Mouse (Mus musculus) kidney, embryonic 14.5 days (tissue): ENCODE data around the gene Vmn1r149. TPM values are rescaled to one million over a fixed set of nuclear protein-coding genes. Genes with fewer than 3 reads are reported as not detected.
"Not testable (repeated sequence)": the region's sequence is repeated elsewhere in the genome, so short reads cannot be mapped to it uniquely, and the experiment has no call there.

Source experiments
- ATAC-seq: fragments of 200-750 bp; cut with Nextera tagmentation; 2 replicates; pipeline ENCODE4 v1.8.0; 2017; ENCODE audit warnings: moderate number of reproducible peaks, mild to moderate bottlenecking, moderate TSS enrichment, moderate library complexity; ENCODE audit not compliant: low FRiP score, low TSS enrichment
- H3K27ac ChIP-seq: fragments of 300-500 bp; sonication (generic); 2 replicates; pipeline ENCODE4 v1.5.1; 2014; ENCODE audit warnings: low read depth, mild to moderate bottlenecking, low read length, moderate library complexity, mixed read lengths
- H3K27me3 ChIP-seq: fragments of 300-500 bp; sonication (generic); 2 replicates; pipeline ENCODE4 v1.6.1; 2014; ENCODE audit warnings: mild to moderate bottlenecking, low read length; ENCODE audit not compliant: control insufficient read depth, insufficient read depth
- H3K36me3 ChIP-seq: fragments of 300-500 bp; sonication (generic); 2 replicates; pipeline ENCODE4 v1.6.1; 2014; ENCODE audit warnings: low read length, mixed read lengths; ENCODE audit not compliant: control insufficient read depth, insufficient read depth
- H3K4me1 ChIP-seq: fragments of 300-500 bp; sonication (generic); 2 replicates; pipeline ENCODE4 v1.6.1; 2014; ENCODE audit warnings: low read length, mixed read lengths; ENCODE audit not compliant: control insufficient read depth, insufficient read depth
- H3K4me2 ChIP-seq: fragments of 300-500 bp; sonication (generic); replicated peaks from 2 replicates; pipeline ENCODE4 v1.6.1; 2014; ENCODE audit warnings: low read depth, mild to moderate bottlenecking, low read length
- H3K4me3 ChIP-seq: fragments of 300-500 bp; sonication (generic); 2 replicates; pipeline ENCODE4 v1.5.1; 2014; ENCODE audit warnings: mild to moderate bottlenecking, low read length
- H3K9ac ChIP-seq: fragments of 300-500 bp; sonication (generic); 2 replicates; pipeline ENCODE4 v1.6.1; 2014; ENCODE audit warnings: low read depth, mild to moderate bottlenecking, low read length, moderate library complexity
- H3K9me3 ChIP-seq: fragments of 300-500 bp; sonication (generic); 2 replicates; pipeline ENCODE4 v1.6.1; 2016; ENCODE audit warnings: low read length; ENCODE audit not compliant: control insufficient read depth
- WGBS: fragments of 180-500 bp; shearing (Covaris S2); extraction: QIAGEN DNeasy Blood & Tissue Kit; methylation state at CpG from one replicate; pipeline ENCODE4 v1.1.7; 2014; 5-methylcytosine and 5-hydroxymethylcytosine counted together
- polyA plus RNA-seq: library from polyadenylated mRNA; unstranded; fragments of >200 nt; fragmentation: Nextera tagmentation; extraction: Ambion mirVana; gene quantifications from 2 replicates; pipeline ENCODE4 v1.2.1, GENCODE M21; 2014

Gene Vmn1r149
- polyA plus RNA-seq, result not detected in 2 replicates

DNA sequence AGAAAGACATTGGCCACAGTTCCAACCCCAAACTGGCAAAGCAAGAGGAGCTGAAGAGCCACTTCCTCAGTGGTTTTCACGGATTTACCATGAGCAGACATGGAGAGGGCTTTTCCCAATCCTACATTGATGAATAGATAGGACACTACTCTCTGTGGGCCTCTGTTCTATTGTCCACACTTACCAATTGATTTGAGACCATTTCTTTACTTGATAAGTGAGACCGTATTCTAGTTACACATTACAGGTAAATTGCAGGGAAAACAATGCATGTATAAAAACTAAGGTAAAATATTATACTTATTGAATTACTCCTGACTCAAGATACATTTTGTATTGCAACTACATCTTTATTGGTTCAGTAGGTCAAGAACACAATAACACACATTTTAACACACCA is at the start of gene Vmn1r149:
Gene Vmn1r149 (minus strand): TSS at position 101 of the 400 bp plus-strand sequence.
- H3K4me1 ChIP-seq, ATAC-seq, H3K9ac ChIP-seq, H3K4me2 ChIP-seq, H3K4me3 ChIP-seq, H3K36me3 ChIP-seq, H3K27me3 ChIP-seq, H3K9me3 ChIP-seq, H3K27ac ChIP-seq: not testable (repeated sequence)
- WGBS, result no CpG with 5 or more reads among the region's 2 CpGs

DNA sequence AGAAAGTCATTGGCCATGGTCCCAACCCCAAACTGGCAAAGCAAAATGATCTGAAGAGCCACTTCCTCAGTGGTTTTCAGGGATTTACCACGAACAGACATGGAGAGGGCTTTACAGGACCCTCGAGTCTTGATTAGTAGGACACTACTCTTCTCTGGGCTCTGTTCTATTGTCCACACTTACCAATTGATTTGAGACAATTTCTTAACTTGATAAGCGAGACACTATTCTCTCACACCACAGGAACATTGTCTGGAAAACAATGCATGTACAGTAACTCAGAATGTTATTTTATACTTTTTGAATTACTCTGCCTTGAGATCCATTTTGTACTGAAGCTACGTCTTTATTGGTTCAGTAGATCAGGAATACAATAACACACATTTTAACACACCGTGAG is 25.9 kb upstream of the Vmn1r149 start, which contains the start of gene Gm10665:
Gene Gm10665 (minus strand): TSS at position 101 of the 400 bp plus-strand sequence.
- not testable (repeated sequence) for H3K9ac ChIP-seq, ATAC-seq, H3K36me3 ChIP-seq, H3K27ac ChIP-seq, H3K4me1 ChIP-seq, H3K9me3 ChIP-seq, H3K4me2 ChIP-seq, H3K27me3 ChIP-seq, H3K4me3 ChIP-seq
- WGBS, result no CpG with 5 or more reads among the region's 5 CpGs

- not testable (repeated sequence) for H3K4me1 ChIP-seq, ATAC-seq, H3K9me3 ChIP-seq, H3K27me3 ChIP-seq, H3K4me2 ChIP-seq, H3K9ac ChIP-seq, H3K27ac ChIP-seq, H3K36me3 ChIP-seq, H3K4me3 ChIP-seq
- WGBS, result no CpG with 5 or more reads among the region's 3 CpGs
These were observed 24.7 kb downstream of the Vmn1r149 start, which contains the start of gene Vmn1r148 for GRCm38 (mm10) chr7:22413283-22413682. Gene Vmn1r148 (plus strand): TSS chr7:22413583.

Other genes starting within 250 kb of the Vmn1r149 start
- not detected in 2 replicates for gene Vmn1r143, start 248.9 kb downstream of the Vmn1r149 start, polyA plus RNA-seq
- gene Gm8653, start 237.0 kb downstream of the Vmn1r149 start, polyA plus RNA-seq, result not detected in 2 replicates
- not detected in 2 replicates for gene Gm8453, start 208.7 kb downstream of the Vmn1r149 start, polyA plus RNA-seq
- gene Gm4187, start 108.5 kb downstream of the Vmn1r149 start, polyA plus RNA-seq, result not detected in 2 replicates
- not detected in 2 replicates for gene Gm8660, start 67.2 kb downstream of the Vmn1r149 start, polyA plus RNA-seq
- gene Vmn1r148, start 24.6 kb downstream of the Vmn1r149 start, polyA plus RNA-seq, result not detected in 2 replicates
- not detected in 2 replicates for gene Gm10665, start 25.8 kb upstream of the Vmn1r149 start, polyA plus RNA-seq
- gene Vmn1r151, start 61.4 kb upstream of the Vmn1r149 start, polyA plus RNA-seq, result not detected in 2 replicates
- gene Vmn1r152, start 84.7 kb upstream of the Vmn1r149 start, polyA plus RNA-seq, result not detected in 2 replicates
- gene Gm8677, start 96.7 kb upstream of the Vmn1r149 start, polyA plus RNA-seq, result not detected in 2 replicates
- not detected in 2 replicates for gene Gm4201, start 127.1 kb upstream of the Vmn1r149 start, polyA plus RNA-seq
- gene Gm4565, start 149.9 kb upstream of the Vmn1r149 start, polyA plus RNA-seq, result not detected in 2 replicates
- not detected in 2 replicates for gene Vmn1r155, start 219.8 kb upstream of the Vmn1r149 start, polyA plus RNA-seq